Mouse (Mus musculus): ENCODE results near the gene Fam120b. TPM values are rescaled to one million over a fixed set of nuclear protein-coding genes. Genes with fewer than 3 reads are reported as not detected.

The Fam120b gene
- polyA plus RNA-seq, 1 experiment from 2014 or later, result 32.7 TPM

DNA sequence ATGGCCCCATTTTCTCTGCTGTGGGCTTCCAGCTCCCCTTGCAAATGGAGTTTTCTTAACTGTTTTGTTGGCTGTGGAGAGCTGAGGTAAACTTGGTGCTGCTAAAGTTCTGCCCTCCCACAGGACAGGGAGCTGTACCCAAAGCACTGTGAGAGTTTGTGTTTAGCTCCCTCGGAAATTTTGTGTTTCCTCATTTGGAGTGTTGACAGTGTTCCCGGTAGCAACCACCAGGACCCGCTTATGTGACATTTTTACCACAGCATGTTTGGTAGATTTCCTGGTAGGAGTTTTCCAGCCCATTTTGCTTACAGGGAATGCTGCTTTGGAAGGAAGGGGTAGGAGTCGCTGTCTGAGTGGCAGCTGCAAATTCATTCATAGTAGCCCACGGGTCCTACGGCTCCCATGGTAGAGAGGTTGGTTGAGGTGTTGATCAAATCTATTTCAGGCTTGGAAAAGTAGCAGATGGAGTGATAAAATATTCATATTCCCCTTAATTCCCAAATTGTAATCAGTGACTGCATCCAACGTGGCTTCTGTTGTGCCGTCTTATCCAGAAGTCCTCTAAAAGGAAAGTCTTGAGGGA is 24.1 kb downstream of the Fam120b start:
- Histone ChIP-seq H3K9ac (ENCODE audit: low read length) (no peak overlapping the region), H3K36me3 (ENCODE audit: control insufficient read depth, insufficient read depth, low read length) (peaks cover 25% of the 10 kb centered on the region), H3K4me2 (ENCODE audit: low read depth, low read length, severe bottlenecking) (no peak overlapping the region), H3K27me3 (ENCODE audit: control insufficient read depth, insufficient read depth, low read length) (no peaks in the 10 kb centered on the region), H3K4me3 (ENCODE audit: low read depth, low read length) (no peak overlapping the region), H3K4me1 (replicated peaks; ENCODE audit: control insufficient read depth, insufficient read depth, low read length) (no peaks in the 10 kb centered on the region), H3K9me3 (ENCODE audit: control insufficient read depth, low read length) (no peaks in the 10 kb centered on the region), H3K27ac (ENCODE audit: low read depth, low read length) (no peak overlapping the region)
- 92% methylated on average over 8 of the region's 8 CpGs for WGBS
- DNase-seq (ENCODE audit: low spot score) (no peak), ATAC-seq (replicated peaks; ENCODE audit: low FRiP score) (no peak)

GRCm38 (mm10) chr17:15421446-15421845 is 25.4 kb downstream of the Fam120b start:
- DNase-seq (ENCODE audit: low spot score) (no peak), ATAC-seq (replicated peaks; ENCODE audit: low FRiP score) (no peak)
- no peak overlapping the region for H3K4me3 ChIP-seq (ENCODE audit: low read depth, low read length)
- no peaks in the 10 kb centered on the region for H3K9me3 ChIP-seq (ENCODE audit: control insufficient read depth, low read length)
- no peak overlapping the region for H3K27ac ChIP-seq (ENCODE audit: low read depth, low read length)
- peaks cover 23% of the 10 kb centered on the region for H3K36me3 ChIP-seq (ENCODE audit: control insufficient read depth, insufficient read depth, low read length)
- H3K9ac ChIP-seq (ENCODE audit: low read length), result no peak overlapping the region
- no peaks in the 10 kb centered on the region for H3K27me3 ChIP-seq (ENCODE audit: control insufficient read depth, insufficient read depth, low read length)
- no peaks in the 10 kb centered on the region for H3K4me1 ChIP-seq (replicated peaks; ENCODE audit: control insufficient read depth, insufficient read depth, low read length)
- H3K4me2 ChIP-seq (ENCODE audit: low read depth, low read length, severe bottlenecking), result no peak overlapping the region
- WGBS, result 97% methylated on average over 6 of the region's 6 CpGs

- DNase-seq (ENCODE audit: low spot score) (no peak), ATAC-seq (replicated peaks; ENCODE audit: low FRiP score) (no peak)
- no peak overlapping the region for H3K27ac ChIP-seq (ENCODE audit: low read depth, low read length)
- H3K4me3 ChIP-seq (ENCODE audit: low read depth, low read length), result no peak overlapping the region
- 92% methylated on average over 9 of the region's 9 CpGs for WGBS
- H3K36me3 ChIP-seq (ENCODE audit: control insufficient read depth, insufficient read depth, low read length), result peaks cover 19% of the 10 kb centered on the region
- H3K9me3 ChIP-seq (ENCODE audit: control insufficient read depth, low read length), result no peaks in the 10 kb centered on the region
- H3K9ac ChIP-seq (ENCODE audit: low read length), result no peak overlapping the region
- H3K4me2 ChIP-seq (ENCODE audit: low read depth, low read length, severe bottlenecking), result no peak overlapping the region
- H3K27me3 ChIP-seq (ENCODE audit: control insufficient read depth, insufficient read depth, low read length), result no peaks in the 10 kb centered on the region
- no peaks in the 10 kb centered on the region for H3K4me1 ChIP-seq (replicated peaks; ENCODE audit: control insufficient read depth, insufficient read depth, low read length)
Measured at GRCm38 (mm10) chr17:15422666-15423065, 26.7 kb downstream of the Fam120b start.

- H3K4me3 ChIP-seq (ENCODE audit: low read depth, low read length), result no peak overlapping the region
- DNase-seq (ENCODE audit: low spot score) (no peak), ATAC-seq (replicated peaks; ENCODE audit: low FRiP score) (no peak)
- H3K36me3 ChIP-seq (ENCODE audit: control insufficient read depth, insufficient read depth, low read length), result peaks cover 15% of the 10 kb centered on the region
- H3K4me1 ChIP-seq (replicated peaks; ENCODE audit: control insufficient read depth, insufficient read depth, low read length), result no peaks in the 10 kb centered on the region
- H3K4me2 ChIP-seq (ENCODE audit: low read depth, low read length, severe bottlenecking), result no peak overlapping the region
- H3K27me3 ChIP-seq (ENCODE audit: control insufficient read depth, insufficient read depth, low read length), result no peaks in the 10 kb centered on the region
- H3K27ac ChIP-seq (ENCODE audit: low read depth, low read length), result no peak overlapping the region
- H3K9me3 ChIP-seq (ENCODE audit: control insufficient read depth, low read length), result no peaks in the 10 kb centered on the region
- WGBS, result 89% methylated on average over 8 of the region's 8 CpGs
- no peak overlapping the region for H3K9ac ChIP-seq (ENCODE audit: low read length)
Measured at GRCm38 (mm10) chr17:15423080-15423765, 27.2 kb downstream of the Fam120b start.

DNA sequence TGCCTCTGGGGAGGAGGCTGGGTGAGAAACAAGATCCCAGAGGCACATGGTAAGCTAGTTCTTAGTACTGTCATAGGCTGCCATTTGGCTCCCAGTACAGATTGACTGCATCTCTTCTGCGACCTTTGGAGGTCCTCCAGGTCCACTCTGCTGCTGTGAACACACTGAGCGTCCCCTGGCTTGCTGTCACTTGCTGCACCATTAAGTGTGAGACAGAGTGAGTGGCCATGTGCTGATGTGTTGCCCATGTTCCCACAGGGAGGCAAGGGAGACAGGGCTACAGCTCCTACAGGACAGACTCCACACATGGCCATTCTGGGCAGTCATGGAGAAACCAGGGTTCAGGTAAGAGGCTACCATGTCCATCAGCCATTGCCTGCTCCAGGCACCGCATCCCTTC is 29.9 kb downstream of the Fam120b start:
- no peak overlapping the region for H3K27ac ChIP-seq (ENCODE audit: low read depth, low read length)
- no peaks in the 10 kb centered on the region for H3K27me3 ChIP-seq (ENCODE audit: control insufficient read depth, insufficient read depth, low read length)
- DNase-seq (ENCODE audit: low spot score) (no peak), ATAC-seq (replicated peaks; ENCODE audit: low FRiP score) (no peak)
- no peaks in the 10 kb centered on the region for H3K4me1 ChIP-seq (replicated peaks; ENCODE audit: control insufficient read depth, insufficient read depth, low read length)
- H3K9ac ChIP-seq (ENCODE audit: low read length), result no peak overlapping the region
- WGBS, result 93% methylated on average over 3 of the region's 3 CpGs
- H3K9me3 ChIP-seq (ENCODE audit: control insufficient read depth, low read length), result no peaks in the 10 kb centered on the region
- H3K4me2 ChIP-seq (ENCODE audit: low read depth, low read length, severe bottlenecking), result no peak overlapping the region
- peaks cover 14% of the 10 kb centered on the region for H3K36me3 ChIP-seq (ENCODE audit: control insufficient read depth, insufficient read depth, low read length)
- no peak overlapping the region for H3K4me3 ChIP-seq (ENCODE audit: low read depth, low read length)

DNA sequence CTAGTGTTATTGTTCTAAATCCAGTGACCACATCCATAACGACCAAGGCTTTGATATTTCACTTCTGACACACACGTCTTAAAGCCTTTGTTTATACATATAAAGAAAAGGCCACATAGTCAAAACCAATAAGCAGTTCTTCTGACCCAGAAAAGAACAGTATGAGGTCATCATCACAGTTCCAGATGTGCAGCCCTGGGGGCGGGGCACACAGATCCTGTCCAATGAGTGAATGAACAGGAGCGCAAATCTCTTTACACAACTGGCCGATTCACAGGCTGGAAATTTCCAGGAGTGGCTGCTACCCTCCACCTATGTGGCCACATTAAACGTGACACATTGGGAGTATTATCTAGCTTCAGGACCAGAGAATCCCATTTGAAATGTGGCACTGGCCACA is 33.4 kb downstream of the Fam120b start:
- whole genome bisulfite sequencing, result 79% methylated on average over 6 of the region's 6 CpGs
- ATAC-seq (replicated peaks; ENCODE audit: low FRiP score) (no peak), DNase-seq (ENCODE audit: low spot score) (peak; percentile 33)
- no peak overlapping the region for H3K9ac ChIP-seq (ENCODE audit: low read length)
- H3K4me1 ChIP-seq (replicated peaks; ENCODE audit: control insufficient read depth, insufficient read depth, low read length), result no peaks in the 10 kb centered on the region
- H3K9me3 ChIP-seq (ENCODE audit: control insufficient read depth, low read length), result no peaks in the 10 kb centered on the region
- no peak overlapping the region for H3K27ac ChIP-seq (ENCODE audit: low read depth, low read length)
- no peak overlapping the region for H3K4me3 ChIP-seq (ENCODE audit: low read depth, low read length)
- H3K27me3 ChIP-seq (ENCODE audit: control insufficient read depth, insufficient read depth, low read length), result no peaks in the 10 kb centered on the region
- no peaks in the 10 kb centered on the region; the same call in 1 of the 2 replicates for H3K36me3 ChIP-seq (ENCODE audit: control insufficient read depth, insufficient read depth, low read length)
- H3K4me2 ChIP-seq (ENCODE audit: low read depth, low read length, severe bottlenecking), result no peak overlapping the region

GRCm38 (mm10) chr17:15429937-15430336 is 33.9 kb downstream of the Fam120b start:
- Histone ChIP-seq H3K9me3 (ENCODE audit: control insufficient read depth, low read length) (no peaks in the 10 kb centered on the region), H3K36me3 (ENCODE audit: control insufficient read depth, insufficient read depth, low read length) (no peaks in the 10 kb centered on the region; the same call in 1 of the 2 replicates), H3K9ac (ENCODE audit: low read length) (no peak overlapping the region), H3K27me3 (ENCODE audit: control insufficient read depth, insufficient read depth, low read length) (no peaks in the 10 kb centered on the region), H3K27ac (ENCODE audit: low read depth, low read length) (no peak overlapping the region), H3K4me1 (replicated peaks; ENCODE audit: control insufficient read depth, insufficient read depth, low read length) (no peaks in the 10 kb centered on the region), H3K4me2 (ENCODE audit: low read depth, low read length, severe bottlenecking) (no peak overlapping the region), H3K4me3 (ENCODE audit: low read depth, low read length) (no peak overlapping the region)
- WGBS, result 67% methylated on average over 1 of the region's 1 CpGs
- no peak for ATAC-seq (replicated peaks; ENCODE audit: low FRiP score)
- no peak for DNase-seq (ENCODE audit: low spot score)

GRCm38 (mm10) chr17:15431021-15431514 is 35.1 kb downstream of the Fam120b start:
- DNase-seq (ENCODE audit: low spot score), result no peak
- 79% methylated on average over 5 of the region's 5 CpGs for WGBS
- Histone ChIP-seq H3K9ac (ENCODE audit: low read length) (no peak overlapping the region), H3K4me2 (ENCODE audit: low read depth, low read length, severe bottlenecking) (no peak overlapping the region), H3K27ac (ENCODE audit: low read depth, low read length) (no peak overlapping the region), H3K4me1 (replicated peaks; ENCODE audit: control insufficient read depth, insufficient read depth, low read length) (no peaks in the 10 kb centered on the region), H3K9me3 (ENCODE audit: control insufficient read depth, low read length) (no peaks in the 10 kb centered on the region), H3K36me3 (ENCODE audit: control insufficient read depth, insufficient read depth, low read length) (no peaks in the 10 kb centered on the region; the same call in 1 of the 2 replicates), H3K27me3 (ENCODE audit: control insufficient read depth, insufficient read depth, low read length) (no peaks in the 10 kb centered on the region), H3K4me3 (ENCODE audit: low read depth, low read length) (no peak overlapping the region)
- ATAC-seq (replicated peaks; ENCODE audit: low FRiP score), result no peak

- no peak overlapping the region for H3K4me3 ChIP-seq (ENCODE audit: low read depth, low read length)
- H3K4me1 ChIP-seq (replicated peaks; ENCODE audit: control insufficient read depth, insufficient read depth, low read length), result no peaks in the 10 kb centered on the region
- H3K9ac ChIP-seq (ENCODE audit: low read length), result no peak overlapping the region
- DNase-seq (ENCODE audit: low spot score) (peak; percentile 20), ATAC-seq (replicated peaks; ENCODE audit: low FRiP score) (no peak)
- H3K4me2 ChIP-seq (ENCODE audit: low read depth, low read length, severe bottlenecking), result no peak overlapping the region
- 95% methylated on average over 4 of the region's 4 CpGs for WGBS
- H3K9me3 ChIP-seq (ENCODE audit: control insufficient read depth, low read length), result no peaks in the 10 kb centered on the region
- no peaks in the 10 kb centered on the region; the same call in 1 of the 2 replicates for H3K36me3 ChIP-seq (ENCODE audit: control insufficient read depth, insufficient read depth, low read length)
- H3K27ac ChIP-seq (ENCODE audit: low read depth, low read length), result no peak overlapping the region
- no peaks in the 10 kb centered on the region for H3K27me3 ChIP-seq (ENCODE audit: control insufficient read depth, insufficient read depth, low read length)
Measured at GRCm38 (mm10) chr17:15431551-15431950, 35.5 kb downstream of the Fam120b start.

Measured in forebrain, embryonic 11.5 days (tissue).